In the genomic region with DNA sequence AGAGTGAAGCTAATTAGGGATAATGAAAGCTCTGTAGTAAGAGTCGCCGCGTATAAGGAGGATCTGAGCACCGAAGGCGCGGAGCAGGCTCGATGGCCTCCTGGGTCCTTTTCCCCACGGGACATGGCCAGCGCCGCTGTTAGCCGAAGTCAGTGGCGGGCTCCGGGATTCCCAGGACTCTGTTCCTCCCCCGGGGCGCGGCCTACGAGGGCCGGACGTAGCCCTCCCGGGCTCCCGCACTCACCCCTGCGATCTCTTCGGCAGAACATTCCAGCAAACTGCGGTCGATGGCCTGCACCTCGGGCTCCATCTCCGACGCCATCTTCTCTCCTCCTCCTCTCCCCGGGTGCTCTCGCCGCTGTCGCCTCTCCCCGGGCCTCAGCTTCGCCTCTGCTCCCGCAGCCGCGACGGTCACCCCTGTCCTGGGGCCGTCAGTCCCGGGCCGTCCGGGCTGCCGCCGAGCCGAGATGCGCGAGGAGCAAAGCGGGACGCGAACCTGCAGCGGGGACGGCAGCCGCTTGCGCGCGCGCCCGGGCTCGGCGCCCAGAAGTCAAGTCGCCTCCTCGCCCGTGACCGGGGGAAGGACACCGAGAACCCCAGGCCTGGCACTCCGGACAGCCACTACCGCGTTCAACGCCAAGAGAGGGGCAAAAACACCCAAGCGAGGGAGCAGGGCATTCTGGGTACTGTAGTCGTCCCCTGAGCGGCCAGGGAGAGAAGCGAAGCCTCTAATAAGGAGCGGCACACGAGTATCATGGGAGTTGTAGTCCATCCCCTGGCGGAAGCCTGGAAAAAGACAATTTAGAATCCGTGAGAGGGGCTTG, we compare ENCODE assay signal across 8 mouse cellular contexts. TPM values are rescaled to one million over a fixed set of nuclear protein-coding genes. Genes with fewer than 3 reads are reported as not detected.
DNase-seq lines count a peak whose midpoint lies in the region; ATAC-seq and TF ChIP-seq lines count a peak whose summit lies in the region.

A gene (minus strand): TSS at position 659 of the 824 bp plus-strand sequence.

- no peaks in the 10 kb centered on the region for H3K9me3 ChIP-seq in embryonic facial prominence, embryonic 15.5 days (replicated peaks)
- H3K9me3 ChIP-seq in limb, embryonic 14.5 days (ENCODE audit: control insufficient read depth, low read length), result no peaks in the 10 kb centered on the region
- no peaks in the 10 kb centered on the region for H3K9me3 ChIP-seq in midbrain, postnatal 0 days (ENCODE audit: low read length)

- H3K27ac ChIP-seq in bone marrow, adult 2 months (ENCODE audit: control insufficient read depth, insufficient read depth, low read depth, low read length, poor library complexity), result peak within 1 kb of the TSS; percentile 97
- peak within 1 kb of the TSS; percentile 92 for H3K27ac ChIP-seq in embryonic facial prominence, embryonic 15.5 days (replicated peaks)
- H3K27ac ChIP-seq in limb, embryonic 14.5 days (replicated peaks; ENCODE audit: low read depth, low read length), result peak within 1 kb of the TSS; percentile 88
- peak within 1 kb of the TSS; percentile 97 for H3K27ac ChIP-seq in midbrain, postnatal 0 days (ENCODE audit: low read depth, low read length)

- ATAC-seq in embryonic facial prominence, embryonic 15.5 days (ENCODE audit: insufficient number of reproducible peaks, low FRiP score, low TSS enrichment, low read depth), result peak; percentile 97
- ATAC-seq in limb, embryonic 14.5 days (ENCODE audit: low FRiP score, low read depth), result peak; percentile 95
- peak; percentile 95 for ATAC-seq in midbrain, postnatal 0 days (ENCODE audit: low FRiP score)

- no peaks in the 10 kb centered on the region; the same call in 1 of the 2 replicates for H3K36me3 ChIP-seq in embryonic facial prominence, embryonic 15.5 days
- H3K36me3 ChIP-seq in limb, embryonic 14.5 days (ENCODE audit: control insufficient read depth, insufficient read depth, low read length), result peaks cover 6% of the 10 kb centered on the region
- H3K36me3 ChIP-seq in midbrain, postnatal 0 days (ENCODE audit: insufficient read depth, low read length), result no peaks in the 10 kb centered on the region

- H3K4me2 ChIP-seq in embryonic facial prominence, embryonic 15.5 days (replicated peaks), result peak within 1 kb of the TSS; percentile 66
- H3K4me2 ChIP-seq in limb, embryonic 14.5 days (replicated peaks; ENCODE audit: low read depth, low read length, severe bottlenecking), result peak within 1 kb of the TSS; percentile 69
- H3K4me2 ChIP-seq in midbrain, postnatal 0 days (ENCODE audit: low read depth, low read length, poor library complexity, severe bottlenecking), result peak within 1 kb of the TSS; percentile 66

- peak within 1 kb of the TSS; percentile 94 for H3K4me3 ChIP-seq in bone marrow, adult 2 months (replicated peaks; ENCODE audit: control insufficient read depth, low read depth, low read length)
- peak within 1 kb of the TSS; percentile 98 for H3K4me3 ChIP-seq in embryonic facial prominence, embryonic 15.5 days (replicated peaks)
- H3K4me3 ChIP-seq in limb, embryonic 14.5 days (replicated peaks; ENCODE audit: low read length), result peak within 1 kb of the TSS; percentile 97
- H3K4me3 ChIP-seq in midbrain, postnatal 0 days (ENCODE audit: low read depth, low read length), result peak within 1 kb of the TSS; percentile 99

- DNase-seq in 416B (ENCODE audit: low read depth), result peak; percentile 97
- peak; percentile 97 for DNase-seq in heart, adult 8-10 months (ENCODE audit: low spot score)
- DNase-seq in kidney, adult 9 months, result peak; percentile 97
- DNase-seq in limb, embryonic 14.5 days (ENCODE audit: low spot score), result peak; percentile 98
- peak; percentile 99 for DNase-seq in midbrain, postnatal 0 days (ENCODE audit: low spot score)
- peak; percentile 79 to 82 for DNase-seq in spleen, postnatal 14 days (ENCODE audit: low spot score in 2 of 2)

- WGBS in bone marrow, adult 2 months, result under 1% methylated on average over 77 of the region's 77 CpGs
- WGBS in embryonic facial prominence, embryonic 15.5 days, result under 1% methylated on average over 77 of the region's 77 CpGs
- 2% methylated on average over 77 of the region's 77 CpGs for WGBS in limb, embryonic 14.5 days
- under 1% methylated on average over 74 of the region's 77 CpGs for WGBS in midbrain, postnatal 0 days

- peak; percentile 95 for TF ChIP-seq POLR2A in bone marrow, adult 2 months (IDR thresholded peaks at IDR 0.05; ENCODE audit: borderline replicate concordance, control insufficient read depth, low read depth, low read length)
- TF ChIP-seq POLR2A in limb, embryonic 14.5 days (IDR thresholded peaks at IDR 0.05; ENCODE audit: borderline replicate concordance, extremely low read depth, insufficient read depth, insufficient read length), result no peak; the same call in 1 of the 2 replicates

- H3K9ac ChIP-seq in embryonic facial prominence, embryonic 15.5 days, result peak within 1 kb of the TSS; percentile 97
- peak within 1 kb of the TSS; percentile 96 for H3K9ac ChIP-seq in limb, embryonic 14.5 days (ENCODE audit: low read depth, low read length, severe bottlenecking)
- H3K9ac ChIP-seq in midbrain, postnatal 0 days (replicated peaks; ENCODE audit: low read length, poor library complexity, severe bottlenecking), result peak within 1 kb of the TSS; percentile 99

- peak; percentile 3; the same call in 1 of the 2 replicates for TF ChIP-seq CTCF in bone marrow, adult 2 months (IDR thresholded peaks at IDR 0.05; ENCODE audit: control insufficient read depth, insufficient read depth, low read length)
- TF ChIP-seq CTCF in midbrain, postnatal 0 days (IDR thresholded peaks at IDR 0.05), result peak; percentile 70

- no peaks in the 10 kb centered on the region; the same call in 1 of the 2 replicates for H3K4me1 ChIP-seq in bone marrow, adult 2 months (ENCODE audit: control insufficient read depth, insufficient read depth, low read length)
- peaks cover 18% of the 10 kb centered on the region for H3K4me1 ChIP-seq in embryonic facial prominence, embryonic 15.5 days
- H3K4me1 ChIP-seq in limb, embryonic 14.5 days (ENCODE audit: control insufficient read depth, insufficient read depth, low read length), result peaks cover 10% of the 10 kb centered on the region
- H3K4me1 ChIP-seq in midbrain, postnatal 0 days (ENCODE audit: insufficient read depth, low read length), result peaks cover 3% of the 10 kb centered on the region; the same call in 1 of the 2 replicates

- no peaks in the 10 kb centered on the region for H3K27me3 ChIP-seq in embryonic facial prominence, embryonic 15.5 days
- no peaks in the 10 kb centered on the region for H3K27me3 ChIP-seq in limb, embryonic 14.5 days (ENCODE audit: control insufficient read depth, insufficient read depth, low read length)
- H3K27me3 ChIP-seq in midbrain, postnatal 0 days (ENCODE audit: insufficient read depth, low read length), result no peaks in the 10 kb centered on the region

RNA-seq across cellular contexts. Expression of the gene that starts here (rescaled TPM):
- polyA plus RNA-seq in bone marrow, adult 2 months (2011; ENCODE audit: insufficient read depth, insufficient read length, low replicate concordance, missing spikeins), result 21.7 and 49.0 TPM in 2 replicates
- polyA plus RNA-seq in embryonic facial prominence, embryonic 15.5 days (2015; fragmentation: Nextera tagmentation; extraction: Ambion mirVana), result 18.7 and 19.1 TPM in 2 replicates
- total RNA-seq in heart, adult 8-10 months (2022), result 10 to 100 TPM; 78.8 to 87.7 (median 82.8) TPM
- 35.7 and 36.1 TPM in 2 replicates for polyA plus RNA-seq in limb, embryonic 14.5 days (2012; rRNA removed)
- 23.3 and 25.2 TPM in 2 replicates for polyA plus RNA-seq in limb, embryonic 14.5 days (2014; fragmentation: Nextera tagmentation; extraction: Ambion mirVana)
- total RNA-seq in midbrain, postnatal 0 days (2014; rRNA removed), result 26.0 and 33.2 TPM in 2 replicates
- 8.3 and 9.8 TPM in 2 replicates for polyA plus RNA-seq in midbrain, postnatal 0 days (2015; fragmentation: Nextera tagmentation; extraction: Ambion mirVana)

Comparison
In these comparisons a context has a peak if more than half of its experiments do, and no peak if none do; other contexts are left out.
1. Peak in every context shown above with its lines: DNase-seq, ATAC-seq, H3K4me3 ChIP-seq and H3K27ac ChIP-seq.